Mouse (Mus musculus) lung, adult 2 months (tissue): ENCODE measurements at regions not wholly inside any gene's neighbourhood (a gene's known extent, or its start where the extent isn't known, plus 50 kb on each side); places are given as distances from the start of the nearest gene placed in this dataset.

ENCODE experiments used
- CTCF ChIP-seq: fragments of 200-500 bp; IDR thresholded peaks from 2 replicates; pipeline ENCODE4 v1.5.1; 2011; ENCODE audit warnings: mild to moderate bottlenecking, low read length, control low read depth; ENCODE audit not compliant: insufficient read depth
- POLR2A ChIP-seq: fragments of 200-500 bp; IDR thresholded peaks from 2 replicates; pipeline ENCODE4 v1.6.1; 2011; ENCODE audit warnings: low read depth, mild to moderate bottlenecking, control low read depth, low read length, borderline replicate concordance; ENCODE audit errors: extremely low read depth

DNA sequence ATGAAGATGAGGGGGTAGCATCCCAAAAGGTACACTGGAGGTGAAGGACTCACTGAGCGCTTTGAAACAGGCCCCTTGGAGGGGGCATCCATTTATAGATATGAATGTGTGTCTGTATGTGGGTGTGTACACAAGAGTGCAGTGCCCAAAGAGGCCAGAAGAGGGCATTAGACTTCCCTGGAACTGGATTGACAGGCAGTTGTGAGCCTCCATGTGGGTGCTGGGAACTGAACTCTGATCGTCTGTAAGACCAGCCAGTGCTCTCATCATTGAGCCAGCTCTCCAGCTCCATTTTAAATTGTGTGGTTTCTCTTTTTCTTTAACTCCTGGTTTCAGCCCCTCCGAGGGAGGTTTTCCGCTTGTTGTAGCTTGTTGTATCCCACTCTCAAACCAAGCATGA is 67.6 kb upstream of the 1700021F07Rik start:
- no peak for TF ChIP-seq POLR2A
- no peak for TF ChIP-seq CTCF
